Mouse (Mus musculus) spleen, adult 2 months (tissue): ENCODE data around the gene Tead3. TPM values are rescaled to one million over a fixed set of nuclear protein-coding genes. Genes with fewer than 3 reads are reported as not detected.

Experiments used
- DNase-seq, 2 experiments: peaks; one replicate each; pipeline versions ENCODE4 v3.0.0 to v3.0.0-alpha.2; 2012 to 2021; ENCODE audit warnings: low spot score in 2 of 2, low read depth in 1 of 2
- H3K27ac ChIP-seq: fragments of 200-500 bp; 2 replicates; pipeline ENCODE4 v1.5.1; 2012; ENCODE audit warnings: low read length, inconsistent platforms; ENCODE audit not compliant: insufficient read depth
- H3K27me3 ChIP-seq: fragments of 200-500 bp; 2 replicates; pipeline ENCODE4 v1.6.1; 2012; ENCODE audit warnings: mild to moderate bottlenecking, moderate library complexity, low read length, inconsistent platforms; ENCODE audit not compliant: control insufficient read depth, insufficient read depth
- H3K36me3 ChIP-seq: fragments of 200-500 bp; 2 replicates; pipeline ENCODE4 v1.6.1; 2012; ENCODE audit warnings: mild to moderate bottlenecking, low read length, inconsistent platforms; ENCODE audit not compliant: control insufficient read depth, insufficient read depth
- H3K4me1 ChIP-seq: fragments of 200-500 bp; 2 replicates; pipeline ENCODE4 v1.6.1; 2011; ENCODE audit warnings: inconsistent platforms; ENCODE audit not compliant: control insufficient read depth, insufficient read depth, insufficient read length
- H3K4me3 ChIP-seq: fragments of 200-500 bp; 2 replicates; pipeline ENCODE4 v1.5.1; 2011; ENCODE audit warnings: mild to moderate bottlenecking, inconsistent platforms; ENCODE audit not compliant: insufficient read depth, insufficient read length; ENCODE audit errors: extremely low read depth
- CTCF ChIP-seq: fragments of 200-500 bp; IDR thresholded peaks from 2 replicates; pipeline ENCODE4 v1.5.1; 2011; ENCODE audit warnings: mild to moderate bottlenecking, inconsistent platforms; ENCODE audit not compliant: insufficient read depth, insufficient read length, insufficient replicate concordance; ENCODE audit errors: extremely low read depth
- POLR2A ChIP-seq: fragments of 200-500 bp; IDR thresholded peaks from 2 replicates; pipeline ENCODE4 v1.6.1; 2011; ENCODE audit warnings: low read depth, low read length, inconsistent platforms
- WGBS: fragments of 180-500 bp; shearing (Covaris S2); methylation state at CpG from one replicate; pipeline ENCODE4 v1.1.7; 2018; 5-methylcytosine and 5-hydroxymethylcytosine counted together
- polyA plus RNA-seq: library from polyadenylated mRNA; depleted of rRNA; stranded (reverse); fragments of >200 nt; gene quantifications from 2 replicates; pipeline ENCODE4 v1.2.3, GENCODE M21; 2012

The Tead3 gene
- polyA plus RNA-seq, 1 experiment, result 4.3 TPM

DNA sequence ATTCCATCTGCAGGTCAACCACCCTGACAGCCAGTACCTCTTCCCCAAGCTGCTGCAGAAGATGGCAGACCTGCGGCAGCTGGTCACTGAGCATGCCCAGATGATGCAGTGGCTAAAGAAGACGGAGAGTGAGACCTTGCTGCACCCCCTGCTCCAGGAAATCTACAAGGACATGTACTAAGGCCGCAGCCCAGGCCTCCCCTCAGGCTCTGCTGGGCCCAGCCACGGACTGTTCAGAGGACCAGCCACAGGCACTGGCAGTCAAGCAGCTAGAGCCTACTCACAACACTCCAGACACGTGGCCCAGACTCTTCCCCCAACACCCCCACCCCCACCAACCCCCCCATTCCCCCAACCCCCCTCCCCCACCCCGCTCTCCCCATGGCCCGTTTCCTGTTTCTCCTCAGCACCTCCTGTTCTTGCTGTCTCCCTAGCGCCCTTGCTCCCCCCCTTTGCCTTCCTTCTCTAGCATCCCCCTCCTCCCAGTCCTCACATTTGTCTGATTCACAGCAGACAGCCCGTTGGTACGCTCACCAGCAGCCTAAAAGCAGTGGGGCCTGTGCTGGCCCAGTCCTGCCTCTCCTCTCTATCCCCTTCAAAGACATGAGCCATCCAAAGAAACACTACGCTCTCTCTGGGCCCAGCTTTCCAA is 50.8 kb downstream of the Tead3 start:
- TF ChIP-seq CTCF (no peak), POLR2A (no peak)
- DNase-seq, result no peak
- no peaks in the 10 kb centered on the region for H3K27me3 ChIP-seq
- H3K36me3 ChIP-seq, result peaks cover 5% of the 10 kb centered on the region; the same call in 1 of the 2 replicates
- H3K27ac ChIP-seq, result no peak overlapping the region
- H3K4me3 ChIP-seq, result no peak overlapping the region
- peaks cover under 1% of the 10 kb centered on the region; the same call in 1 of the 2 replicates for H3K4me1 ChIP-seq
- 54% methylated on average over 10 of the region's 11 CpGs for WGBS

GRCm38 (mm10) chr17:28298888-28299287 is 51.7 kb downstream of the Tead3 start:
- Histone ChIP-seq H3K36me3 (peaks cover 5% of the 10 kb centered on the region; the same call in 1 of the 2 replicates), H3K4me3 (no peak overlapping the region), H3K4me1 (peaks cover 8% of the 10 kb centered on the region; the same call in 1 of the 2 replicates), H3K27ac (no peak overlapping the region), H3K27me3 (no peaks in the 10 kb centered on the region)
- no peak for TF ChIP-seq CTCF
- no peak for TF ChIP-seq POLR2A
- 89% methylated on average over 17 of the region's 17 CpGs for WGBS
- no peak for DNase-seq

- WGBS, result 39% methylated on average over 17 of the region's 17 CpGs
- peak in 1 of 2 experiments; percentile 35 for DNase-seq
- Histone ChIP-seq H3K27me3 (no peaks in the 10 kb centered on the region), H3K4me1 (peaks cover 8% of the 10 kb centered on the region; the same call in 1 of the 2 replicates), H3K36me3 (peaks cover 3% of the 10 kb centered on the region; the same call in 1 of the 2 replicates), H3K27ac (no peak overlapping the region), H3K4me3 (no peak overlapping the region)
- no peak for TF ChIP-seq CTCF
- no peak for TF ChIP-seq POLR2A
Observed at GRCm38 (mm10) chr17:28294449-28295333, 55.9 kb downstream of the Tead3 start.

GRCm38 (mm10) chr17:28293716-28294115 is 56.9 kb downstream of the Tead3 start:
- Histone ChIP-seq H3K27me3 (no peaks in the 10 kb centered on the region), H3K36me3 (peaks cover 3% of the 10 kb centered on the region; the same call in 1 of the 2 replicates), H3K27ac (no peak overlapping the region), H3K4me3 (no peak overlapping the region), H3K4me1 (peaks cover 8% of the 10 kb centered on the region; the same call in 1 of the 2 replicates)
- no peak for TF ChIP-seq POLR2A
- no peak for TF ChIP-seq CTCF
- no peak for DNase-seq
- 71% methylated on average over 4 of the region's 4 CpGs for WGBS

DNA sequence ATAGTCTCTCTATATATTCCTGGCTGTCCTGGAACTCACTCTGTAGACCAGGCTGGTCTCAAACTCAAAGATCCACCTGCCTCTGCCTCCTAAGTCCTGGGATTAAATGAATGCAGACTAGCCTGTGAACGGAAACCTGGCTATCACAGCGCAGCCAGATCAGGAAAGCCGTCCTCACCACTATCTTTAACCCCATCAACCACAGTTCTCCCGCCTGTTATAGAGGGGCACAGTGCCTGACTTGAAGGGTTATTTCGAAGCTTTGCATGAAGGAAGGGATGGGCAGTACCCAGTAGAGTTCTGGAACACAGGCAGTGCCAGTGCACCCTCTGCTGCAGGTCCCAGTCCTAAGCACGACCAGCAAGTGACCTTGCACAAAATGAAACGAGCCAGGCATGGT is 59.3 kb downstream of the Tead3 start:
- TF ChIP-seq CTCF (no peak), POLR2A (no peak)
- no peaks in the 10 kb centered on the region for H3K36me3 ChIP-seq
- no peak for DNase-seq
- H3K27ac ChIP-seq, result no peak overlapping the region
- H3K4me1 ChIP-seq, result peaks cover 8% of the 10 kb centered on the region; the same call in 1 of the 2 replicates
- no peak overlapping the region for H3K4me3 ChIP-seq
- 30% methylated on average over 7 of the region's 7 CpGs for WGBS
- H3K27me3 ChIP-seq, result no peaks in the 10 kb centered on the region

- 54% methylated on average over 11 of the region's 11 CpGs for WGBS
- no peak overlapping the region for H3K27ac ChIP-seq
- peaks cover 8% of the 10 kb centered on the region; the same call in 1 of the 2 replicates for H3K4me1 ChIP-seq
Observed at GRCm38 (mm10) chr17:28290671-28291070, 59.9 kb downstream of the Tead3 start.

GRCm38 (mm10) chr17:28290262-28290661 is 60.4 kb downstream of the Tead3 start:
- Histone ChIP-seq H3K27ac (no peak overlapping the region), H3K27me3 (no peaks in the 10 kb centered on the region), H3K36me3 (no peaks in the 10 kb centered on the region), H3K4me3 (no peak overlapping the region), H3K4me1 (peaks cover 8% of the 10 kb centered on the region; the same call in 1 of the 2 replicates)
- TF ChIP-seq POLR2A, result no peak
- no peak for TF ChIP-seq CTCF
- WGBS, result 68% methylated on average over 3 of the region's 3 CpGs
- no peak for DNase-seq

More at GRCm38 (mm10) chr17:28290671-28291070, 59.9 kb downstream of the Tead3 start:
- no peak overlapping the region for H3K4me3 ChIP-seq
- no peaks in the 10 kb centered on the region for H3K27me3 ChIP-seq
- no peaks in the 10 kb centered on the region for H3K36me3 ChIP-seq
- DNase-seq, result no peak
- no peak for TF ChIP-seq POLR2A
- TF ChIP-seq CTCF, result no peak
